Mouse (Mus musculus) heart, postnatal 36 days (tissue): ENCODE data around the gene Gpr182. TPM values are rescaled to one million over a fixed set of nuclear protein-coding genes. Genes with fewer than 3 reads are reported as not detected.
"Not testable (repeated sequence)": the region's sequence is repeated elsewhere in the genome, so short reads cannot be mapped to it uniquely, and the experiment has no call there.

Experiments used
- DNase-seq, 2 experiments: peaks; one replicate each; pipeline ENCODE4 v3.0.0; 2021 to 2022
- intact Hi-C: fragments of 180-260 bp; cut with DNase I; formaldehyde crosslinking; loops from one replicate; pipeline ENCODE4 v1.15.1; 2025
- total RNA-seq, 2 experiments: library from RNA; stranded (reverse); gene quantifications; 2 replicates each; pipeline ENCODE4 v1.2.3; 2021

The Gpr182 gene
- total RNA-seq, result 1 to 10 TPM; 3.5 to 4.0 TPM

- intact Hi-C loops, result loop anchor here (5.0 kb wide), 1 partner anchor 109 kb away; the partner anchor contains the start of gene Stat6
- peak; percentile 38 to 43 for DNase-seq
Observed at GRCm38 (mm10) chr10:127751548-127751947, at the start of gene Gpr182. TSS of gene Gpr182 (minus strand) at chr10:127751732.

- intact Hi-C loops, result no loop called here
- DNase-seq, result no peak
Observed at GRCm38 (mm10) chr10:127800891-127801290, 49.4 kb upstream of the Gpr182 start, which contains the start of gene Rdh16. TSS of gene Rdh16 (plus strand) at chr10:127801152.

DNA sequence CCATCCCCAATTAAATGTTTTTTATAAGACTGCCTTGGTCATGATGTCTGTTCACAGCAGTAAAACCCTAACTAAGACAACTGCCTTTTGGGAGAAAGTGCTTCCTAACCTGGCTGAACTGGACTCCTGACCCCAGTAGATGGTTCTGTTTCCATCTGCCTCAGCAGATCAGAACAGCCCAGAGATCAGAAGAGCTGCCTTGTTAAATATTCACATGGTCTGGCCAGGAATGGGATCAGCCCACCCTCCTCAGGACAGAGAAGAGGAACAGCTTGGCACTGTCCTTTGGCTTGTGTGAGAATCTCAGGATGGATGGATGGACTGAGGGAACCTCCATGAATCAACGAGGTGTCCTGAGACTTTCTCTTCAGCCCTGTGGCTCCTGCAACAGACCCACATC, 47.8 kb upstream of the Gpr182 start:
- intact Hi-C loops, result no loop called here
- no peak for DNase-seq

GRCm38 (mm10) chr10:127785411-127785810, 33.9 kb upstream of the Gpr182 start:
- intact Hi-C loops, DNase-seq: not testable (repeated sequence)

DNA sequence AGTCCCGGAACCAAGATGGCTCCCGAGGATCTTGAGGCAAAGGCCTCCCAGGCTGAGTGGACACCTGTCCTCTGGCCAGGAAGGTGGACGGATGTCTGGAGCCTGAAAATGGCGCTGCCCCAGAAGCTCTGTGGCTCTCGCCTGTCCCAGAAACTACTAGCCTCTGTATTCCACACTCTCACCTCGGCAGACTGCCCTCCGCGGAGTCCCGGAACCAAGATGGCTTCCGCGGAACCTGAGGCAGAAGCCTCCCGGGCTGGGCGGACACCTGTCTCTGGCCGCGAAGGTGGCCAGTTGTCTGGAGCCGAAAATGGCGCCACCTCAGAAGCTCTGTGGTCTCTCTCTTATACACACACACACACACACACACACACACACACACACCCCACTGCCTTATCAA, 30.8 kb upstream of the Gpr182 start:
- DNase-seq, intact Hi-C loops: not testable (repeated sequence)

DNA sequence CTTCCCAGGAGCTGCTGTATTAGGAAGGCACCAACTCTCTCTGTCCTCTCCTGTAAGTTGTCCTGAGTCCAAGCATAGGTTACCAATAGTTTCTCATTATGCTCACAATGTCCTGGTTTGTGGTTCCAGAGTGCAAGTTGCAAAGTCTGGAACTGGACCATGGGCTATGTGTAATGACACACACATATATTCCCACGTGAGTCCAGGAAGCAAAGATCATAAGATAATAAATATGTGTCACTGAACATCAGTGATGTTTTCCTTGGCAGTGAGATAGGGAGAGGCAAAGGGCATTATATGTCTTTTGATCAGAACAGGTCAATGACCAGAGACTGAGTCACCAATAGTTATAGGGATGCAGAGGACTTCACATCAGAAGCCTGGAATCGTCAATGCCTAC, 24.5 kb upstream of the Gpr182 start, which contains the start of gene Rdh9:
TSS of gene Rdh9 (plus strand) at position 376 of the 400 bp plus-strand sequence.
- DNase-seq, result no peak
- intact Hi-C loops, result no loop called here

DNA sequence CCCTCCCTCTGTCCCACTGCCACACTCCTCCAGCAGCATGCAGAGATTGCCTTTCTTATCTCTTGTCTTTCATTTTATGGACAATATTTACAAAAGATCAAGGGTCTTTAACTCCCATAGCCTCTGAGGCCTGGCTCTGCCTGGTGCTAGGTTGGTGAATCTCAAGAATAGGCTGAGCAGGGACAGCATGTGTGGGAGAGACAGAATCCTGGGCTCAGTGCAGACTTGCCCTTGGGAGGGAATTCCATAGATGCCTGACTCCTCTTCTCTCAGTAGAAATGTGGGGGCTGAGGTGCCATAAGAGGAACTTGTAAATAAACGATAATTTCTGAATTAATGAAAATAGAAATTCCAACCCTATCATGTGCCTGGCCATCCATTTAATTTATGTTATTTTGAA, 15.0 kb upstream of the Gpr182 start:
- DNase-seq, result no peak

GRCm38 (mm10) chr10:127763914-127764680, 12.6 kb upstream of the Gpr182 start:
- intact Hi-C loops, result no loop called here
- DNase-seq, result no peak

More for the DNA sequence above, 15.0 kb upstream of the Gpr182 start:
- intact Hi-C loops, result no loop called here

DNA sequence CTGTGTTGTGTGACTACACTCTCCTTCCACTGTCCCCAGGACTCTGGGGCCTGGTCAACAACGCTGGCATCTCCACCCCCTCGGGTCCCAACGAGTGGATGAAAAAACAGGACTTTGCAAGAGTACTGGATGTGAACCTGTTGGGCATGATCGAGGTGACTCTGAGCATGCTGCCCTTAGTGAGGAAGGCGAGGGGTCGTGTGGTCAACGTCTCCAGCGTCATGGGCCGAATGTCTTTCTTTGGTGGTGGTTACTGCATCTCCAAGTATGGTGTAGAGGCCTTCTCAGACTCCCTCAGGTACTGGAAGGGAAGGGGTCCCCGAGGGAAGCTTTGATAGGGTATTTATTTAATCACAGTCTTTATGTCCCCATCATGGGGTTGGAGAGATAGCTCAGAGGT, 11.4 kb upstream of the Gpr182 start:
- not testable (repeated sequence) for DNase-seq

GRCm38 (mm10) chr10:127759181-127760110, 7.9 kb upstream of the Gpr182 start, which contains the start of the genes Rdh1 and Rdh16f1:
TSS of gene Rdh1 (plus strand) at chr10:127759721.
TSS of gene Rdh16f1 (plus strand) at chr10:127759787.
- no peak for DNase-seq
- intact Hi-C loops, result no loop called here

More for the DNA sequence above, 11.4 kb upstream of the Gpr182 start:
- intact Hi-C loops, result not testable (repeated sequence)

- intact Hi-C loops, result no loop called here
- DNase-seq, result peak; percentile 43 to 52
Observed at GRCm38 (mm10) chr10:127755770-127756468, 4.4 kb upstream of the Gpr182 start.

GRCm38 (mm10) chr10:127755246-127755645, 3.7 kb upstream of the Gpr182 start:
- intact Hi-C loops, result no loop called here
- no peak for DNase-seq

DNA sequence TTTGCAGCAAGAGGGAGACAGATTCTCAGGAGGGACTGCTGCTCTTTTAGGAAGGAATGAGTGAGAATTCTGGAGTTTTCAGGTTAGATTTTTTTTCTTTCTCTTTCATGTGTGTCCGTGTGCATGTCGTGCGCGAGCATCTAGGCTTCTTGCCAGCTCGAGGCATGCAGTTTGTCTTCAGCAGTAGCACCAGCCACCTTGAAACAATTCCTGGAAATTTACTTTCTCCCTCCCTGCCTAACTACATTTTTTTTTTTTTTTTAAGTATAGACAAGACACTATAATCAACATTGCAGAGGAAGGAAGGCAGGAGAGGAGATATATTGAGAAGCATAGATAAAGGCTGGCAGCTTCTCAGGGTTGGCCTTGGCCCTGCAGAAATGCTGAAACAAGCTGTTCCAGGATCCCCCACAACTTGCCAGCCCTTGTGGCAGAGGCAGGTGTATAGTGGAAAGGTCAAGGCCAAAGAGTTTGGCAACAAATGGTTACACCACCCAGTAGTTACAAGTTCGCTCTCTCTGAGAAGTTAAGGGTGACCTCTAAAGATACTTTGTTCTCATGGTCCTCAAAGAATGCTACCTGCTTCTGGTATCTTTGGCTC, 3.1 kb upstream of the Gpr182 start:
- DNase-seq, result no peak
- intact Hi-C loops, result loop anchor here (5.0 kb wide), 1 partner anchor 112 kb away; the partner anchor contains the start of gene Stat6

- peak in 1 of 2 experiments; percentile 33 for DNase-seq
- intact Hi-C loops, result loop anchor here (5.0 kb wide), 1 partner anchor 108 kb away; the partner anchor contains the start of gene Stat6
Observed at GRCm38 (mm10) chr10:127750136-127750777, 1.3 kb downstream of the Gpr182 start.

DNA sequence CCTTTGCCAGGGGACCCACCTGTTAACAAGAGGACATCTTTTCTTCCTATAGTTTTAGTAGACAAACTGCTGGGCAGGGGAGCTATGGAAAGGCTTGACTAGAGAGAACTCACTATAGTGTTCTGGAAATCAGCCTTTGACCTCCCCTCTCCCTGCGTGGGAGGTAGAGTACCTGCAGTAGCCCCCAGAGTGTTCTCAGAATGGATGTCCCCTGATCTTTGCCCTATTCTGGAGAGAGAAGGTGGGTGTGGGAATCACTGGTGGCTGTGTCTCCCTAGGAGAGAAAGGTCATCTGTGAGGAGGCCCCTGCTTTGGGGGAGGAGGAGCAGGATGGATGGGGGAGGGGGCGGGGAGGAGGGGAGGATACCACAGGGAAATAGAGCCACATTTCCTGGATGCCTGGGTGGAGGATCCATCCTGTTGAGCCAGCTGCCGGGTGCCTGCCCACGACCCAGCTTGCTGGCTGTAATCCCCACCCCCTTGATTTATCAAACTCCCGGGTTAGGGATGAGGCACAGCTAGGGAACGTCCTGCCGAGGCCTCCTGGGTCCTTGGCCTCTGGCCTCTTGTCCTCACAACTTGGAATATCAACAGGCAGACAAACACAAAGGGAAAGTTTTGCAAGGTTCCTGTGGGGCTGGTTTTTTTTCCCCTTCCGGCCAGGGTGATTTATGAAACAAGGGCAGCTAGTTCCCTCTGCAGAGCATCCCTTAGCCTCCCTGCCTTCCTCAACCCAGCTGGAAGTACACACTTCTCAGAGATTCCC, 2.5 kb downstream of the Gpr182 start:
- intact Hi-C loops, result no loop called here
- DNase-seq, result peak; percentile 39 to 42

- no peak for DNase-seq
- intact Hi-C loops, result no loop called here
Observed at GRCm38 (mm10) chr10:127747254-127747653, 4.3 kb downstream of the Gpr182 start.

DNA sequence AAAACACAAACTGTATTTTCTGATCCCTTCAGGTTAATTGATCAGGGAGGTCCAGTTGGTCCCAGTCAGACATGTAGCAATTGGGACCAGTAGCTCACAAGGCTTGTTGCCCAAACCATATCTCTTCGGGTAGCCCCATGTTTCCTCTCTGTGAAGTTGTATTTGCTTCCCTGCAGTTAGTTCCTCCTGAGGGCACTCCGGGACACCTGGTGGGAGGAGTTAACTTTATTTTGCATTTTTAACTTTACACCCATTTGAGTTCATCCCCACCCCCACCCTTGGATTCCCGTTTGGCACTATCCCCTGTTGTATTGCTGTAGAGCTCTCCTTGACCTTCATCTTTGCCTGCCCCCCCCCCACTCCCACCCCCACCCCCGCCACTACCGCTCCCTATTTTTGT, 5.6 kb downstream of the Gpr182 start:
- no peak for DNase-seq

DNA sequence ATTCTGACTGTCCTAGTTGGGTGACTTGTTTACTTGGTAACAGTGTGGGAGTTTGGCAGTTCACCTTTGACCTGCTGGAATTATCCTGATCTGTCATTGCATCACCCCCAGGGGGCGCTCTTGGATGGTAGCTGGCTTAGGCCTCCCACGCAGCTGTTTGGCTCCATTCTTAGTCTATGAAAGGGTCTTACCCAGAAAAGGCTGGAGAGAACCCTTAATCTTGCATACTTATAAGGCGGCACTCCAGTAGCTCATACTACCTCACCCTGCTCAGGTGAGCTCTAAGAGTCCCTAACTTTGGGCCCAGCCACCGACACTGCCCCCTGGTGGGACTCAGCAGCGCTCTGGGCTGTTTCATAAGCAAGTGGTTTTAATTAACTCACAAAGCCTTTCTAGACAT, 6.9 kb downstream of the Gpr182 start:
- DNase-seq, result peak; percentile 42 to 57
- intact Hi-C loops, result no loop called here

More for the DNA sequence above, 5.6 kb downstream of the Gpr182 start:
- intact Hi-C loops, result no loop called here
